Mouse (Mus musculus) induced T-regulatory cell, adult 2 months (primary cell): ENCODE measurements around the gene Oprm1.

Experiments
- DNase-seq: peaks from one replicate; pipeline ENCODE4 v3.0.0-alpha.2; 2012; ENCODE audit warnings: low read depth

Gene Oprm1

DNA sequence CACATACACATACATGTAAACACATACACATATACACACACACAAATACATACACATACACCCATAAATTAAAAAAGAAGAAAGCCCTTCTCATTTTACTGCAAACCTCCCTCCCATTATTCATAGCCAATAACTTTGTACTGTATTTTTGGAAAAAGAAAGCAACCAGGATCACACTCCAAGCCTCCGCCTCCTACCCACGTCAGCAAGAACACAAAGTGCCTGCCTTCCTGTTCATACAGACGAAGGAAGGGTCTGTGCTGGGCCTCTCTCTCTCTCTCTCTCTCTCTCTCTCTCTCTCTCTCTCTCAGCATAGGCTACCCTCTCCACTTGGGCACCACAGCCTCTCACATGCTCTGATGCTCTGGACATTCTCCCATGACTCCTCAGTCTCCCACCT lies 137.5 kb downstream of the Oprm1 start:
- DNase-seq: no peak

DNA sequence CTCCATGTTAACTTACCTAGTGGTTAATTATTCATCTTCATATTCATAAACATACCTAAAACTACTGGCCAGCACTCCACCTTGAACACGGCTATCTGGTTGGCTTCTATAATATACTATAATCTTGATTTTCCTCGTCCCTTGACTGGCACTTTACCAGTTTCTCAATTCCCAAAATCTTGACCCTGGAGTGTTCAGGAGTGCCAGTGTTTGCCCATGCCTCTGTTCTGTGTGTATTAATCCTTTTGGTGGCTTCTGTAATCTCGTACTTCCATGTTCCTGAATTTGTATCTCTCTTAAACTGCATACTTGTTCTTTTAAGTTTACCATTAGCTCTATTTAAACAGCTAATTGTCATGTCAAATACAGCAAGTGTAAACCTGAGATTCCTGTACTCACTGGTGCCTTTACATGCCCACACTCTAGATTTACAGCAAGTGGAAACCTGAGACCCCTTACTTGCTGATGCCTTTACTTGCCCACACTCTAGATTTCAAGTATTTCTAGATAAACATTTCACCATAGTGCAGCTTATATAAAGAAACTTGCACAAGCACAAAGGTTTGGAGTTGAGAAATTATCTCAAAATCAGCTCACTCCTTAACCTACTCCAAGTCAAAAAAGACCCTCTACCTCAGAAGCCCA lies 138.5 kb downstream of the Oprm1 start:
- DNase-seq: no peak

DNA sequence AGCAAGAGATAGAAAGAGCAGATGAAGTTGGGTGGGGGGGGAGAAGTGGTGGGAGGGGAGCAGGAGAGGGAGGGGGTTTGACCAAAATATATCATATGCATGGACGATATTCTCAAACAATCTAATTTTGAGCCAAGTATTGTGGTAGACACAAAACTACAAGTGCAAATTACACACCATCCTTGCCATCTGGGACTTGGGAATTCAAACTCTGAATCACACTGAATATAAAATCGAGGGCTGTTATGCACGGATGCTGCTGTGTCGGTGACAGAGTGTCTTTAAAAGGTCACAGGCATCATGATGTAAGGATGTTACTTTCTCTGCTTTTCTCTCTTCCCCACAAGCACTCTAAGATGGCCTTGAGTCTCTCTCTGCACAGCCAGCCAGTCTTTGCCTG lies 141.8 kb downstream of the Oprm1 start:
- no peak for DNase-seq

DNA sequence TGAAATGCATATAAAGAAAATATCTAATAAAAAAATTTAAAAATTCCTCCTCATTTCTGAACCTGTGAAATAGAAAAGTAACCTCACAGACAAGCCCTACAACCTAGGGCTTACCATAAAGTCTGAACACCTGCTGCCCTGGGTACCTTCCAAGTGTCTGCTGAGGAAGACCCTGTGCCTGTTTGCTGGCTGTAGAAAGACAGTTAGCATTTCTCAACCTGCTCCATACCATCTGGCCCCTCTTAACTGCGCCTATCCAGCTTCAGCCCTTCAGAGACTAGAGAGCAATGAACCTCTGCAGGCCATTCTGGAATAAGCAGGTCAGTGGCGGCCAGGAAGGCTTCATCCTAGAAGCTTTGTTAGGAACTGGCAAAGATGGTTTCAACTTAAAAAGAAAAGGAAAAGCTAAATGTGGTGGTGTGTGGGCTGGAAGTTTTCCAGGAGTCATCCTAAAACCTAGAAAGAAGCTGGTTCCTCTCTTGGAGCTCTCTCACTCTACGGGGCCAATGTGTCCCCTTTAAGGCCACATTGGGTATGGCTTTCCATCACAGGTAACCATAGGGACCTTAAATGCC lies 143.6 kb downstream of the Oprm1 start:
- no peak for DNase-seq

DNA sequence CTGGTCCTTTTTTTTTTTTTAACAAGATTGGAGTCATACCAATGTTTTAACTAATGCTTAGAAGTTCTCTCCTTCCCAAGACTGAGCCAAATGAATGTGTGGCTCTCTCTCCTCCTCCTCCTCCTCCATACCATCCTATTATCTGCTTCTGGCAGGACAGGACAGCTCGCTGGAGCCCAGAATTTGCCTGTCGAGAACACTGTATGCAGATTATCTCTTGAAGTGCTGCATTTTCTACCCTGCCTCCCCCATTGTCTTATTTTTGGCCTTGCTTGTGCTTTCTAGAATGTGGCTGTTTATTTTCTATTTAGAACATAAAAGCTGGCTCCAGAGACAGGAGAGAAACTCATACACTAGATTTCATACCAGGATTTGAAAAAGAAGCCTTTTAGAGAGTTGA lies 151.5 kb downstream of the Oprm1 start:
- no peak for DNase-seq

DNA sequence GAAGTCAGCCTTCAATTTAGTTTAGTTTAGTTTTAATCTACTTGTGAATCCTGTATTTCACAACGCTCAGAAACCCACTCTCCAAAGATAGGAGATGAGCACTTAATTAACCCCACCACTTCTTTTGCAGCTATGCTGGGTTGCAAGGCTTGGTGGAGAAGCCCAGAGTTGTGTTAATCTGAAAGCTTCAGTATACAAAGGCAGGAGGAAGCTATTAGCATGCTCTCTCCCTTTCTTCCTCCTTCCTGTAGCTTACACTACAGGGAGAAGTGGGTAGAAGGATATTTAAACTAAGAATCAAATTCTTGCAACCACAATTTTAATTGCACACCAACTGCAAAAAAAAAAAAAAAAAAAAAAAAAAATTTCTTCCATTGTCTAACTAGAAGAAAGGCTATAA lies 157.7 kb downstream of the Oprm1 start:
- no peak for DNase-seq

DNA sequence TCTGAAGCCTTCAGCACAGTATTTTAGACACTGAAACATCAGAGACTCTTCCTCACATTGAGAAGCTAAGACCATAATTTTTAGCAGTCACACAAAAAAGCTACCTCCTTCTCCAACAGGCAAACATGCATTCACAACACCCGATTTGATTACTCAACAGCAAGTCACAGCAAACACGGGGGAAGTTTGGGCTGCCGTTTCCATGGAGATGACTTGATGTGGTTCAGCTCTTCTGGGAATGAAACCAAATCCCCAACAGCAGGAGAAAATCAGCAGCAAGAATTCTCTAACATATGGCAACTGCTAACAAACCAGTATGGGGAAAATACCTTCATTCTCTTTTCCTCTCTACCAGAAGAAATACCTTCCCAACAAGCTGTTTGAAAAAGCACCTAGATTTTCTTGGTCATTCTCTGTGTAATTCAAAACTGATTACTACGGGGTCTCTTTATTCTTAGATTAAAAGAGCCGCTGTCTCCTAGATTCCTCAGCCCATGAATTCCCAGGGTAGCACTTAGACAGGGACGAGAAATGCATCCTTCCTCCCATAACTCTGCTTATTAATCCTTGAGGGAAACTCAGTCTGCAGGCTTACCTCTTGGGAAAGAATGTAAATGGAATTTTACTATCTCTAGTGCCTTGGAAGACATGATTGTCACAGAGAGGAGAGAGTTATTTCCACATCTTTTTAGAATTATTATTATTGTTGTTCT lies 158.4 kb downstream of the Oprm1 start:
- DNase-seq: no peak

DNA sequence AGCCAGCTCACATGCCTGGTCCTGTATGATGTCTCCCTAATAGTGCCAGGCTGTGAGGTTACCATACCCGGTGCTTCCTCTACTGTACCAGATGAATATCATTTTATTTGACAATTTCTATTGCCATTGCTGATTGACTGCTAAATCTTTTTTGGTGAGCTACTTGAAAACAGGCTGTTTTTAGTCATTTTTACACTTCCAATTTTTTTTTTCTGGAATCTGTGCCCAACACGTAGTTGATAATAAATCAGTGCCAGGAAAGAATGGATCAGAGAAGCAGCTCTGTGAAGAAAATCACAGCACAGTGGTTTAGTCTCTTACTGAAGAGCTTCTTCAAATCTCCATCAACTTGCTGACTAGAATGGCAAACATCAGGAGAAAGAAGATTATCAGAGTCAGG lies 168.4 kb downstream of the Oprm1 start:
- DNase-seq: no peak

DNA sequence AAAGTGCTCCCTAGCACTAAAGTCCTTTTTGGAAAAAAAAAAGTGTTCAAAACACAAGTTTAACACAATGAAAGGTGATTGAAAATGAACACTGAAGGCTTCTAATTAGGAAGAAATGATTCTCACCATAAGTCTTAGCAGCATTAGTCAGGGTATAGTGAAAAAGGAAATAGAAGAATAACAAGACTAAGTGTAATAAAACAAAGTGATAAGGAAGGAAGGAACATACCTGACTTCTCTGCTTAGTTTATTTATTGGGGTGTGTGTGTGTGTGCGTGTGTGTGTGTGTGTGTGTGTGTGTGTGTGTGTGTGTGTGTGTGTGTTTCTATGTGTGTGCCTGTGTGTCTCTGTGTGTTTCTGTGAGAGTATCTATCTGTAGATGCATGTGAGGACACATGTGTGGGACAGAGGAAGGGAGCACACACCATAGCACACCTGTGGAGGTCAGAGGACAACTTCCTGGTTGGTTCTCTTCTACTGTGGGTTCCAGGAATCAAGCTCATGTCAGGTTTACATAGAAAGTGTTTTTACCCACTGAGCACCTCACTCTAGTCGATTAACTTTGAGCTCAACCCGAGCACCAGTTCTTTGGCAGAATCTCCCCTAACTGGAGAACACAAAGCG lies 169.4 kb downstream of the Oprm1 start:
- no peak for DNase-seq

DNA sequence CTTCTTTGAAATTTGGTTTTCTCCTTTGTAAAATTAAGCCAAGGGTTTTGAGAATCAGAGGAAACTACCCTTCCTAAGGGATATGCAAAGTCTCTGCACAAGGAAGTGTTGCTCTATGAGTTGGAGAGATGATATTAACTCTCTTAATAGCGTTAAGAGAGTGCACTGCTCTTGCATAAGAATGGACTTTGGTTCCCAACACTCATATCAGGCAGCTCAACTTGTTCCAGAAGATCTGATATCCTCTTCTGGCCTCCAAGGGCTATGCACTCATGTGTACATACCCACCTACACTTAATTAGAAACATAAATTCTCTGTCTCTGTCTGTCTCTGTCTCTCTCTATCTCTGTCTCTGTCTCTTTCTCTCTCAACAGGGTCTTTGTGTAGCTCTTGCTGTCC lies 170.6 kb downstream of the Oprm1 start:
- no peak for DNase-seq

DNA sequence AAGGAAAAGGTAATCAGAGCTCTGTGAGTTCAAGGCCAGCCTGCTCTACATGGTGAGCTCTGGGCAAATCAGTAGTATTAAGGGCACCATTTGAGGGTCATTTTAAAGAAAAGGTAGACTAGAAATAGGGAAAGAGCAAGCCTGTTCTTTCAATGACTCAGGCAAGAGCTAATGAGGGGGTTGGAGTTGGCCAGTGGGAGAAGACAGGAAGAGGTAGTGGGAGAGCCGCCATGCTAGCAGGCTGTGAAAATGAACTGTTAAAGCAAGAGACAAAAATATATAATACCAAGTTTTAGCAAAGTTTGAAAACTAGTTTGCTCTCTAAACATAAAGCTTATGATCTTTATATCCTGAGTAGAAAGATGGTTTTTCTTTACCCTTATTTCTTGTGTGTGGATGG lies 172.1 kb downstream of the Oprm1 start:
- no peak for DNase-seq

DNA sequence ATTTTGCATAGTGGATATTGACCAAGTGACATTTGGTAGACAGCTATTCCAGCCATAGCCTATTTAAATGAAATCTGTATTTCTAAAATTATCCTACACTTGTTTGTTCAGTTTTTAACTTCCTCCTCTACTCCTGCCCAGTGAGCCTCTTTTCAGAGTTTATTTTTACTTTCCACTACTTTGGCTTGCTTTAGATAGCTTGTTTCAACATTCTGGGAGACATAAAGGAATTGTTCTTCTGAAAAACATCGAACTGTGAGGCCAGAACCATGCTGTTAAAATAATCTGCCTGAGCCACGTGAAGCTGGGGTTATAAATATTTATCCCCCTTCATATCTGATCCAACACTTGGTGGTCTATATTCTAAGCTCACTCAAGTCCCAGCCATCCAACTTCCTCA lies 172.6 kb downstream of the Oprm1 start:
- no peak for DNase-seq

DNA sequence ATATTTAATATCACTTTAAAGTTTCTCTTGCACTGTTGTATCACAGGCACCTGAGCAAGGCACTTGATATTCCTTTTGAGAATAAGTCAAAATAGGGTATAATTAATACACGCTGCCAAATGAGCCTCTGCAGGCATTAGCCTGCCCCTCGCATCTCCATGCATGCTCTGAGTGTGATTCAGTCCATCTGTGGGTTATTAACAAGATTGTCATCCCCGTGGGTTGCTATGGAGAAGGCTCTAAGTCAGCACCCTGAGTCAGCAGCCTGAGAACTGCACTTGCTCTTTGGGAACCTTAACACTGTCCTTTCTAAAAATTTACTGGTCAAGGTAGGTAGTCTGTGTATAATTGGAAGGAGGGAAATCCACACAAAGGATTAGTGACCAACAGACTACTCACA lies 176.5 kb downstream of the Oprm1 start:
- no peak for DNase-seq

DNA sequence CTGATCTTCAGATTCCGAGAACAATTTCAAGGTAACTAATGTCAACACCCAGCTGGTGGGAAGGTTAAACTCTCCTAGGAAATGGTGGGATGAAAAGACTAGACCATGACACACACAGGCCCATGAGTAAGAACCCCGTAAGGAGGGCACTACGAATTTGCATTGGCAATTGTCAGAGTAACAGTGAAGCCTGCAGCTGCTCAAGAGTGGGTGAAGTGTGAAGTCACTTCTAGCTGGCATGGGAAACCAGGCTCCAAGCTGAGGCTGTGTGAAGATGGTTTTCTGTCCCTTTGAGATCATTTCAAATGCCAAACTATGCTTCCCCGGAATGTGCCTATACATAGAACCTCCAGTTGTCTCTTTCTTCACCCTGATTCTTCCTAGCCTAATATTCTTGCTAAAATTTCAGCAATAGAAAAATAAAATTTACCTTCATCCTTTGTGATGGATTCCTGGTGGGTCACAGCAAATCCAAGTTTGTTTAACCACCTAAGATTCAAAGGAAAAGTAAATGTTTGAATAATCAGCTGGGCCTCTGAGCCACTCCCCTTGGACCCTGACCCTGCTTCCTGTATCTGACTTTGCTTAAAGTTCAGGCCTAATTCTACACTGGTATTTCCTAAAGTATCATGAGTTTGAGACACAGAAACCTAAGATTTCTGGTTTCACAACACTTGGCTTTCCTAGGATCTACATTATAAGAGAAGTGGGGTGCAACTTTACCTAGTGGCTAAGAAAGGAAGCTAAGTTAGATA lies 178.5 kb downstream of the Oprm1 start:
- no peak for DNase-seq

DNA sequence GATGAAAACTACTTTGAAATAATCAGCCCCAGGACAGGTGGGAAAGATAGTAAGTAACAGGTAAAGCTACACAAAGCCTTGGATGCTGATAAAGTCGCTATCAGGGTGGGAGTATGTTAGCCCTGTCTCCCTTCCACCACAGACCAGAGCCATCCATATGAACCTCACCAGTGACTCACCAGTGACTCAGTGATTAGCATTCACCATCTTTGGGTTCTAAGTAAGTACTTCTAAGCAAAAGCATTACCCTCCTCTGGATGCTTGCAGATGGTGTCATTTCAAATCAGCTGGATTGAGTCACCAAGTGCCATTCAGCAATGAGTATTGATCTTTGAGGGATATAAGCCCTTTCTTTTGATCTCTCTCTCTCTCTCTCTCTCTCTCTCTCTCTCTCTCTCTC lies 194.8 kb downstream of the Oprm1 start:
- no peak for DNase-seq

DNA sequence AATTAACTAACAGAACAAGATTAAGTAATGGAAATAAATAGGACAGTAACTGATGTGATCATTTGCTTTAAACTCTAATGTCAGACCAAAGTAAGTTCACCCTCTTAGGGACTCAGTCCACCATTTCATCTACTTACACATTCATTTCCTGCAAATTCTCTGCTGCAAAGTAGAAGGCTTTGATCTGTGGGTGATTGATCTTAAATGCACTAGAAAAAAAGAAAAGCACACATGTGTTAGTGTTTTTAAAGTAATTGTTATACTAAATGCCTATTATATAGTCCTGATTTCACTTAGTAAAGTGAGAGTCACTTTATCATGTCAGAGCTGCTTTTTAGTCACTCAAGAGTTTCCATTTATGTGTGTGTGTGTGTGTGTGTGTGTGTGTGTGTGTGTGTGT lies 196.2 kb downstream of the Oprm1 start:
- no peak for DNase-seq

DNA sequence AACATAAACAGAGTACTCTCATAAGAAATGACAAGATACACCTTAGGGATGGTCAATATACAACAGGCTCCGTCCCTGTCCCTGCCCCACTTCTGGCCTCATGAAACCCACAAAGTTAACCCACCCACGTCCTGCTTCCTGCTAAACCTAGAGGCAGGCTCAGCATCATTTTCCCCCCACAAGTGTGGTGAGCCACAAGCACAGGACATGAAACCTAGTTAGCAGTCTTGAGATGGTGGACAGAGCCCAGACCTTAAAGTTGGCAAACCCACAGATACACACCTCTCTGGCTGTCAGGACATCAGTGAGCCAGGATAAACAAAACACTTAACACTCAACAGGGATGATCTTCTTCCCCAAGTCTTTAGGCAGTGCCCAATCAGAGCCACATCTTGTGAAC lies 198.1 kb downstream of the Oprm1 start:
- peak; percentile 28 for DNase-seq

DNA sequence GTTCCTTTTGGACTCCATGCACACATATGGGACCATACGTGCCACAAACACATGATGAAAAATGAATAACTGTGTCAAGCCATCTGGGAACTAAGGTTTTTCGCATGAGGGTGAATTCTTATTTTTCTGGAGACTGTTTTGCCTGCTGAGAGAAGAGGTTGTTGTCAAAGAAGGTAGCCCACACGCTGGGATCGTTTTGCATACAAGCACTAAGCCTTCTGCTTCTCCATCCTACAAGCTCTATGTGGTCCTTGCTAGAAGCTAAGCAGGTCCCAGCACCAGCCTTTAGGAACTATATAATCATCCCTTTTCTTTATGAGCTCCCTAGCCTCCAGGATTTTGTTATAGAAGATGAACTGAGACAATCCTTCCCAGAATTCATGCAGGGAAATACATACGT lies 200.5 kb downstream of the Oprm1 start:
- no peak for DNase-seq

DNA sequence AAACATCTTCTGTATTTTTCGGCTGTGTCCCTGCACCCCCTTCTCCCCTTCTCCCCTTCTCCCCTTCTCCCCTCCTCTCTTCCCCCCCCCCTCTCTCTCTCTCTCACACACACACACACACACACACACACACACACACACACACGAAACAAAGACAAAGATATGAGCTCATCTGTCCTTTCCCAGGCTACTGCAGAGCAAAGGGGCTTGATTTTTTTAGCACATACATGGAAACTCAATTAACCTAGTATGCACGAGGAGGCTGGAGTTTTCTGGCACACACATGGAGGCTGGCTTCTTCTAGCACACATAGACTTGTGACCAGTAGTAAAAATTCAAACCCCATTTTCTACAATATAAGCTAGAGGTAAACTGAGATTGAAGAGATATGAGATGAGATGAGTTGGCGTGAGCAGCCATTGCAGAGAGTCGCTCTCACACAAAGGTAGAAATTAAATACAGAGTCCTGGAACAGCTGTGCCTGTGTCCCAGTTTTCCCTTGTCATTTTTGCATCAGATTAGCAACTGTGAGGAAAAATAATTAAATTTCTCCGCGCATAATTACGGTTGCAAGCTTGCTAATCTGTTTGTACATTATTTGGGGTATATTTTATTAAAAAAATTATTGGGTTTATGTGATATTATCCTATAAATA lies 209.4 kb downstream of the Oprm1 start:
- no peak for DNase-seq

DNA sequence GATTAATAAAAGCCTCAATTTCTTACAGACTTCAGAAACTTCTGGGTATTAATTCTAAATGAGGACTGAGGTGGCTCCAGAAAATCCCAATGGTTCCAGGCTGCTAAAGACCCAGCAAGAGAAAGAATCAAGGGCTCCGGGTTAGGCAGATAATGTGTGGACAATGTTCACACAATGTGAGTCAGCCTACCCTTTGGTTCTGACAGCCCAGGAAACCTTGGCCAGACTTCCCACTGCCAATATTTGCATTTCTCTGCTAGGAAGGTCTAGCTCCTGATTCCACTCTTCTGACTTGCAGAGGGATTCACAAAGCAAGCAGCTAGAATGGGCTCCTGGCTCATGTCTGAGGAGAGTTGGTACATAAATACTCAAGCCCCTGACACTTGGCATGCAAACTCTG lies 210.0 kb downstream of the Oprm1 start:
- DNase-seq: no peak

DNA sequence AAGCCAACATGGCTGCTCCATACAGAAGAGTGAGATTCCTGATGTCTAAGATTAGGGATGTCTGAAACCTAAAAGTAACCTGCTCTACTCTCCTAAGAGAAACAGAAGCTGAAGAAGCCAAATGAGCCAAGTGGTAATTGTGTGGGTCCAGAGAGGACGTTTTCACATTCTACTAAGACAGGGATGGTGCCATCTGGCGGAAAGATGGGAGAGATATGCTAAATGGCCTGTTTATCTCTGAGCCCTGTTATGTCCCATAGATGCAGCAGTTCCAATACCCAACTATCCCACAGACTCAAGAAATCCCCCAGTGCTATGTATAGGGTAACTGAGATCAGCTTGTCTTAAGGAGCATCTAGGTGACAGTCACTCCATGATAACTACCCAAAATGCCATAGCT lies 219.5 kb downstream of the Oprm1 start:
- DNase-seq: peak; percentile 66

DNA sequence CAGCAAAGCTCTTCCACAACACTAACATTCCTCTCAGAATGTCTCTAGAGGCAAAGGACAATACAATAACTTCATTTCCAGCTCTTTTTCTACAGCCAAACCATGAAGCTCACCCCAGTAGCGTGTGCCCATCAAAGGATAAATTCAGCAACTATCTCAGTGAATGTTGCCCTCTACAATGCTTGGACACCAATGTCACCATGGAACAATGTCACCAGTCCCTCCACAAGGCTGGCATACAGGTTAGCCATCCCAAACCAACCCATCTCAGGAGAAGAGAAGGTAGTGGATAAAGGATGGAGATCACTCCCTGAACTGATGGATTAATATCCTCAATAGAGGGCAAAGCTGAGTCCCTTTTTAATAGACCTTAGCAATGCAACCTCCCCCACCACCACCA lies 220.4 kb downstream of the Oprm1 start:
- no peak for DNase-seq
